Mouse (Mus musculus) liver, adult 2 months (tissue): ENCODE data around the gene Chrna4. TPM values are rescaled to one million over a fixed set of nuclear protein-coding genes. Genes with fewer than 3 reads are reported as not detected.

ENCODE experiments used
- DNase-seq: peaks from one replicate; pipeline ENCODE4 v3.0.0-alpha.2; 2011; ENCODE audit warnings: low read depth, low spot score; ENCODE audit errors: extremely low read depth
- H3K27ac ChIP-seq: fragments of 200-500 bp; replicated peaks from 2 replicates; pipeline ENCODE4 v1.5.1; 2012; ENCODE audit warnings: low read depth, mild to moderate bottlenecking, control low read depth, inconsistent platforms, low read length; ENCODE audit not compliant: insufficient read depth
- H3K27me3 ChIP-seq: fragments of 200-500 bp; 2 replicates; pipeline ENCODE4 v1.6.1; 2012; ENCODE audit warnings: mild to moderate bottlenecking, moderate library complexity, low read length, inconsistent platforms; ENCODE audit not compliant: control insufficient read depth, insufficient read depth
- H3K36me3 ChIP-seq: fragments of 200-500 bp; 2 replicates; pipeline ENCODE4 v1.6.1; 2012; ENCODE audit warnings: low read length, inconsistent platforms; ENCODE audit not compliant: control insufficient read depth, insufficient read depth
- H3K4me1 ChIP-seq: fragments of 200-500 bp; 2 replicates; pipeline ENCODE4 v1.6.1; 2011; ENCODE audit warnings: low read length; ENCODE audit not compliant: control insufficient read depth, insufficient read depth
- H3K4me3 ChIP-seq: fragments of 200-500 bp; 2 replicates; pipeline ENCODE4 v1.5.1; 2011; ENCODE audit warnings: low read depth, mild to moderate bottlenecking, control low read depth, low read length, moderate library complexity; ENCODE audit not compliant: insufficient read depth
- H3K79me2 ChIP-seq: fragments of 200-500 bp; 2 replicates; pipeline ENCODE4 v1.6.1; 2012; ENCODE audit warnings: inconsistent platforms, mild to moderate bottlenecking, low read length, moderate library complexity; ENCODE audit not compliant: control insufficient read depth, insufficient read depth
- H3K9ac ChIP-seq: fragments of 200-500 bp; 2 replicates; pipeline ENCODE4 v1.6.1; 2012; ENCODE audit warnings: low read depth, mild to moderate bottlenecking, control low read depth, inconsistent platforms, low read length
- CTCF ChIP-seq: fragments of 200-500 bp; IDR thresholded peaks from 2 replicates; pipeline ENCODE4 v1.5.1; 2011; ENCODE audit warnings: low read depth, low read length, control low read depth
- POLR2A ChIP-seq: fragments of 200-500 bp; IDR thresholded peaks from 2 replicates; pipeline ENCODE4 v1.6.1; 2011; ENCODE audit warnings: low read length, control low read depth; ENCODE audit not compliant: insufficient read depth; ENCODE audit errors: extremely low read depth
- WGBS: fragments of 180-500 bp; shearing (Covaris S2); methylation state at CpG from one replicate; pipeline ENCODE4 v1.1.7; 2018; 5-methylcytosine and 5-hydroxymethylcytosine counted together
- polyA plus RNA-seq: library from polyadenylated mRNA; depleted of rRNA; stranded (reverse); fragments of >200 nt; gene quantifications from 2 replicates; pipeline ENCODE4 v1.2.3, GENCODE M21; 2012
- total RNA-seq: library from RNA; depleted of rRNA; stranded (reverse); fragments of >200 nt; gene quantifications from 2 replicates; pipeline ENCODE4 v1.2.3, GENCODE M21; 2014

The Chrna4 gene
- total and polyA plus RNA-seq, 2 experiments = 1.6 to 7.6 TPM

- H3K36me3 ChIP-seq = no peaks in the 10 kb centered on the region
- no peak overlapping the region for H3K27ac ChIP-seq
- no peak for TF ChIP-seq CTCF
- no peak for TF ChIP-seq POLR2A
- no peaks in the 10 kb centered on the region for H3K4me1 ChIP-seq
- no peak overlapping the region for H3K4me3 ChIP-seq
- no peak overlapping the region for H3K9ac ChIP-seq
- DNase-seq = no peak
- H3K79me2 ChIP-seq = no peaks in the 10 kb centered on the region
- H3K27me3 ChIP-seq = no peaks in the 10 kb centered on the region
- WGBS = 84% methylated on average over 2 of the region's 2 CpGs
Measured at GRCm38 (mm10) chr2:181078908-181079307, 35.6 kb upstream of the Chrna4 start.

- Histone ChIP-seq H3K27me3 (no peaks in the 10 kb centered on the region), H3K4me1 (no peaks in the 10 kb centered on the region), H3K27ac (no peak overlapping the region), H3K79me2 (no peaks in the 10 kb centered on the region), H3K4me3 (no peak overlapping the region), H3K36me3 (no peaks in the 10 kb centered on the region), H3K9ac (no peak overlapping the region)
- DNase-seq = no peak
- TF ChIP-seq POLR2A = no peak
- no peak for TF ChIP-seq CTCF
- WGBS = 77% methylated on average over 12 of the region's 12 CpGs
Measured at GRCm38 (mm10) chr2:181075501-181075900, 32.2 kb upstream of the Chrna4 start.

- Histone ChIP-seq H3K9ac (no peak overlapping the region), H3K4me3 (no peak overlapping the region), H3K27me3 (no peaks in the 10 kb centered on the region), H3K4me1 (no peaks in the 10 kb centered on the region), H3K36me3 (no peaks in the 10 kb centered on the region), H3K79me2 (no peaks in the 10 kb centered on the region), H3K27ac (no peak overlapping the region)
- WGBS = 0% methylated on average over 1 of the region's 1 CpGs
- no peak for TF ChIP-seq POLR2A
- TF ChIP-seq CTCF = no peak
- DNase-seq = no peak
Measured at GRCm38 (mm10) chr2:181072403-181072714, 29.0 kb upstream of the Chrna4 start.

GRCm38 (mm10) chr2:181071706-181072402 is 28.5 kb upstream of the Chrna4 start:
- no peaks in the 10 kb centered on the region for H3K27me3 ChIP-seq
- no peak overlapping the region for H3K27ac ChIP-seq
- no peak overlapping the region for H3K9ac ChIP-seq
- no peak overlapping the region for H3K4me3 ChIP-seq
- 51% methylated on average over 7 of the region's 7 CpGs for WGBS
- no peaks in the 10 kb centered on the region for H3K79me2 ChIP-seq
- H3K36me3 ChIP-seq = no peaks in the 10 kb centered on the region
- peak; percentile 63 for DNase-seq
- H3K4me1 ChIP-seq = no peaks in the 10 kb centered on the region
- TF ChIP-seq CTCF (peak; percentile 82), POLR2A (no peak)

- Histone ChIP-seq H3K4me1 (no peaks in the 10 kb centered on the region), H3K27me3 (no peaks in the 10 kb centered on the region), H3K27ac (no peak overlapping the region), H3K4me3 (no peak overlapping the region), H3K9ac (no peak overlapping the region), H3K79me2 (no peaks in the 10 kb centered on the region), H3K36me3 (no peaks in the 10 kb centered on the region)
- WGBS = 75% methylated on average over 7 of the region's 7 CpGs
- DNase-seq = no peak
- TF ChIP-seq POLR2A (no peak), CTCF (no peak)
Measured at GRCm38 (mm10) chr2:181070136-181070535, 26.8 kb upstream of the Chrna4 start.

- Histone ChIP-seq H3K4me3 (no peak overlapping the region), H3K79me2 (no peaks in the 10 kb centered on the region), H3K27ac (no peak overlapping the region), H3K9ac (no peak overlapping the region), H3K36me3 (no peaks in the 10 kb centered on the region), H3K27me3 (no peaks in the 10 kb centered on the region), H3K4me1 (no peaks in the 10 kb centered on the region)
- TF ChIP-seq CTCF (no peak), POLR2A (no peak)
- no peak for DNase-seq
- 70% methylated on average over 5 of the region's 5 CpGs for WGBS
Measured at GRCm38 (mm10) chr2:181068499-181068898, 25.2 kb upstream of the Chrna4 start.
